Comparison of ENCODE assay signal across 31 mouse cellular contexts in the genomic region with DNA sequence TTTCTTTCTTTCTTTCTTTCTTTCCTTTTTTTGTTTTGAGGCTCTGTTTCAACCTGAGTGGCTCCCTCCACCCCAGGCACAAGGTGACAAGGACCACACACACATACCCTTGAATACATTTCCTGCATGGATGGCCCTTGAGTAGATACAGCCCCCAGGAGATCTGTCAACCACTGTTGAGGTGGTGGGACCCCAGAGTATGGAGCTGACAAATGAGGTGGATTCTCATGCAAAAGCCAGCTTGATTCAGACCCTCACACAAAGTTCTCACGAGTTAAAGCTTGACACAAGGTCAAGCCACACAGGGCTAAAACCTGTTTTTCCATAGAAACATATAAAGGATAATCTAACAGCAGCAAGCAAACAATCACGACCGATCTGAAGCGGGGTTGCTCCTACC. TPM values are rescaled to one million over a fixed set of nuclear protein-coding genes. Genes with fewer than 3 reads are reported as not detected.
DNase-seq lines count a peak whose midpoint lies in the region; ATAC-seq and TF ChIP-seq lines count a peak whose summit lies in the region.
"Had no signal": no experiment of that assay in that cellular context is flagged by ENCODE, and none has a peak within 500 bp of the region (broad histone marks: within the 10 kb centered on the region; RNA-seq: fewer than 3 reads in every experiment).

No protein-coding gene starts in this region.

- WGBS in kidney, postnatal 0 days, result 73% methylated on average over 4 of the region's 4 CpGs
- 86% methylated on average over 4 of the region's 4 CpGs for WGBS in kidney, embryonic 15.5 days
- WGBS in liver, embryonic 14.5 days (ENCODE audit: insufficient replicate concordance), result 86% methylated on average over 4 of the region's 4 CpGs
- 89% methylated on average over 4 of the region's 4 CpGs for WGBS in liver, embryonic 16.5 days (ENCODE audit: insufficient replicate concordance)

- H3K4me1 ChIP-seq in kidney, postnatal 0 days (replicated peaks; ENCODE audit: insufficient read depth, low read length), result peaks cover 13% of the 10 kb centered on the region; the same call in 1 of the 2 replicates
- H3K4me1 ChIP-seq in kidney, embryonic 15.5 days, result peaks cover 30% of the 10 kb centered on the region
- peaks cover 26 to 38% of the 10 kb centered on the region in 2 experiments for H3K4me1 ChIP-seq in liver, embryonic 14.5 days (replicated peaks; ENCODE audit: control insufficient read depth in 2 of 2, insufficient read depth in 2 of 2, low read length in 1 of 2)
- H3K4me1 ChIP-seq in liver, embryonic 16.5 days (ENCODE audit: control insufficient read depth, low read depth, low read length), result peaks cover 42% of the 10 kb centered on the region

- no peak for TF ChIP-seq EP300 in liver, embryonic 14.5 days (IDR thresholded peaks at IDR 0.05; ENCODE audit: low read depth)

- H3K9ac ChIP-seq in kidney, postnatal 0 days (ENCODE audit: low read depth, low read length), result no peak overlapping the region
- no peak overlapping the region for H3K9ac ChIP-seq in kidney, embryonic 15.5 days
- H3K9ac ChIP-seq in liver, embryonic 14.5 days (replicated peaks), result no peak overlapping the region
- no peak overlapping the region for H3K9ac ChIP-seq in liver, embryonic 16.5 days (ENCODE audit: low read depth, low read length)
- H3K9ac ChIP-seq: embryonic facial prominence, embryonic 12.5 days; embryonic facial prominence, embryonic 15.5 days; hindbrain, embryonic 13.5 days had no signal

- H3K36me3 ChIP-seq in kidney, postnatal 0 days (ENCODE audit: insufficient read depth, low read length), result no peaks in the 10 kb centered on the region
- H3K36me3 ChIP-seq in kidney, embryonic 15.5 days, result no peaks in the 10 kb centered on the region
- H3K36me3 ChIP-seq in liver, embryonic 14.5 days (replicated peaks; ENCODE audit: control insufficient read depth, insufficient read depth, low read depth), result no peaks in the 10 kb centered on the region
- no peaks in the 10 kb centered on the region for H3K36me3 ChIP-seq in liver, embryonic 16.5 days (ENCODE audit: control insufficient read depth, insufficient read depth)
- H3K36me3 ChIP-seq: embryonic facial prominence, embryonic 12.5 days; embryonic facial prominence, embryonic 15.5 days; G1E; hindbrain, embryonic 10.5 days; hindbrain, embryonic 13.5 days had no signal

- H3K4me2 ChIP-seq in kidney, postnatal 0 days (ENCODE audit: low read length), result no peak overlapping the region
- H3K4me2 ChIP-seq in kidney, embryonic 15.5 days, result no peak overlapping the region
- no peak overlapping the region for H3K4me2 ChIP-seq in liver, embryonic 14.5 days (ENCODE audit: low read depth)
- no peak overlapping the region for H3K4me2 ChIP-seq in liver, embryonic 16.5 days (ENCODE audit: low read depth, low read length)
- H3K4me2 ChIP-seq: embryonic facial prominence, embryonic 12.5 days; embryonic facial prominence, embryonic 15.5 days; heart, embryonic 11.5 days; hindbrain, embryonic 13.5 days had no signal

- 0 out of 2 replicates have a peak overlapping the region, but pooled peaks have one; percentile 96 for H3K27ac ChIP-seq in kidney, postnatal 0 days
- no peak overlapping the region for H3K27ac ChIP-seq in kidney, embryonic 15.5 days
- peak overlapping the region; percentile 26; the same call in 1 of the 2 replicates for H3K27ac ChIP-seq in liver, embryonic 14.5 days
- H3K27ac ChIP-seq in liver, embryonic 16.5 days (ENCODE audit: low read length), result peak overlapping the region; percentile 15; the same call in 1 of the 2 replicates
- H3K27ac ChIP-seq: hindbrain, embryonic 13.5 days had no signal

- no peak for ATAC-seq in kidney, postnatal 0 days (replicated peaks; ENCODE audit: low FRiP score, low read depth)
- ATAC-seq in kidney, embryonic 15.5 days (replicated peaks; ENCODE audit: low FRiP score), result no peak
- no peak for ATAC-seq in liver, embryonic 14.5 days (ENCODE audit: insufficient read depth)
- ATAC-seq in liver, embryonic 16.5 days (ENCODE audit: low read depth), result no peak
- ATAC-seq: forebrain, embryonic 14.5 days; hindbrain, embryonic 16.5 days; Patski had no signal

- DNase-seq in heart, adult 11 months, result peak; percentile 80
- DNase-seq in heart, adult 8-10 months (ENCODE audit: low spot score), result no peak
- DNase-seq in kidney, postnatal 0 days (ENCODE audit: low spot score), result no peak
- no peak for DNase-seq in liver, embryonic 14.5 days (ENCODE audit: low read depth in 3 of 3, low spot score in 3 of 3)
- DNase-seq in c-Kit-positive CD71-positive TER-119-positive erythroid progenitor cells, embryonic 14.5 days (ENCODE audit: low spot score), result no peak
- DNase-seq: adrenal gland, postnatal 10 days; B cell, adult 2 months; cerebellum, adult 11 months; cerebellum, adult 2 months; cerebellum, adult 9-11 months; cerebellum, postnatal 25 days; gastrocnemius, postnatal 14 days; heart, adult 18-20 months had no signal

- no peaks in the 10 kb centered on the region for H3K9me3 ChIP-seq in kidney, postnatal 0 days (replicated peaks; ENCODE audit: low read length)
- no peaks in the 10 kb centered on the region for H3K9me3 ChIP-seq in kidney, embryonic 15.5 days (replicated peaks)
- no peaks in the 10 kb centered on the region for H3K9me3 ChIP-seq in liver, embryonic 14.5 days (ENCODE audit: control insufficient read depth, low read length)
- no peaks in the 10 kb centered on the region for H3K9me3 ChIP-seq in liver, embryonic 16.5 days (replicated peaks; ENCODE audit: control insufficient read depth, low read length)
- H3K9me3 ChIP-seq: embryonic facial prominence, embryonic 12.5 days; embryonic facial prominence, embryonic 15.5 days; hindbrain, embryonic 13.5 days had no signal

- no peak for TF ChIP-seq CTCF in kidney, postnatal 0 days (IDR thresholded peaks at IDR 0.05; ENCODE audit: low read depth)
- TF ChIP-seq CTCF in liver, embryonic 14.5 days (IDR thresholded peaks at IDR 0.05; ENCODE audit: low read depth), result no peak

- H3K4me3 ChIP-seq in kidney, postnatal 0 days (replicated peaks; ENCODE audit: low read depth, low read length), result no peak overlapping the region
- H3K4me3 ChIP-seq in kidney, embryonic 15.5 days (replicated peaks), result no peak overlapping the region
- no peak overlapping the region for H3K4me3 ChIP-seq in liver, embryonic 14.5 days (ENCODE audit: insufficient read depth in 1 of 2, low read depth in 2 of 2, low read length in 2 of 2)
- no peak overlapping the region for H3K4me3 ChIP-seq in liver, embryonic 16.5 days (ENCODE audit: low read depth, low read length)
- H3K4me3 ChIP-seq: embryonic facial prominence, embryonic 12.5 days; embryonic facial prominence, embryonic 15.5 days; hindbrain, embryonic 10.5 days; hindbrain, embryonic 13.5 days had no signal

- H3K27me3 ChIP-seq in kidney, postnatal 0 days (ENCODE audit: insufficient read depth, low read length), result no peaks in the 10 kb centered on the region
- no peaks in the 10 kb centered on the region for H3K27me3 ChIP-seq in kidney, embryonic 15.5 days
- no peaks in the 10 kb centered on the region for H3K27me3 ChIP-seq in liver, embryonic 14.5 days (ENCODE audit: control insufficient read depth, insufficient read depth, low read length)
- H3K27me3 ChIP-seq in liver, embryonic 16.5 days (ENCODE audit: control insufficient read depth, insufficient read depth, low read depth, low read length), result no peaks in the 10 kb centered on the region
- H3K27me3 ChIP-seq: CH12.LX; embryonic facial prominence, embryonic 12.5 days; embryonic facial prominence, embryonic 15.5 days; hindbrain, embryonic 13.5 days; Patski had no signal

RNA-seq across cellular contexts. Expression of gene Pxt1, which starts 11.4 kb away (rescaled TPM):
- under 1 TPM in 2 of 4 experiments, not detected in 2; 0.26 to 0.31 TPM for total RNA-seq in heart, adult 8-10 months (2022)
- polyA plus RNA-seq in kidney, postnatal 0 days (2015; fragmentation: Nextera tagmentation; extraction: Ambion mirVana), result not detected in 2 replicates
- 0.21 TPM in 1 of 2 replicates, not detected in the other for polyA plus RNA-seq in kidney, embryonic 15.5 days (2015; fragmentation: Nextera tagmentation; extraction: Ambion mirVana)
- polyA plus RNA-seq in liver, embryonic 14.5 days (2012; rRNA removed), result 0.23 and 0.32 TPM in 2 replicates
- 0.14 and 0.45 TPM in 2 replicates for polyA plus RNA-seq in liver, embryonic 14.5 days (2014; fragmentation: Nextera tagmentation; extraction: Ambion mirVana)
- 0.35 and 0.37 TPM in 2 replicates for polyA plus RNA-seq in liver, embryonic 16.5 days (2015; fragmentation: Nextera tagmentation; extraction: Ambion mirVana)
- total RNA-seq: adrenal gland, adult 18-20 months; adrenal gland, postnatal 36 days; CH12.LX; common myeloid progenitor, adult 5-6 weeks; G1E; gastrocnemius, postnatal 14 days; gastrocnemius, postnatal 4 days; heart, adult 18-20 months had no signal
- polyA plus RNA-seq: cerebellum, adult 2 months; embryonic facial prominence, embryonic 12.5 days; forebrain, embryonic 14.5 days; heart, embryonic 11.5 days; heart, embryonic 14.5 days; heart, postnatal 0 days; hindbrain, embryonic 13.5 days; hindbrain, embryonic 16.5 days; Patski had no signal

RNA-seq across cellular contexts. Expression of gene 4930539E08Rik, which starts 17.1 kb away (rescaled TPM):
- under 1 TPM in 1 of 4 experiments, not detected in 3; 0.06 TPM for total RNA-seq in heart, adult 8-10 months (2022)
- 0.24 and 0.41 TPM in 2 replicates for polyA plus RNA-seq in kidney, postnatal 0 days (2015; fragmentation: Nextera tagmentation; extraction: Ambion mirVana)
- 0.12 and 0.23 TPM in 2 replicates for polyA plus RNA-seq in kidney, embryonic 15.5 days (2015; fragmentation: Nextera tagmentation; extraction: Ambion mirVana)
- polyA plus RNA-seq in liver, embryonic 14.5 days (2012; rRNA removed), result 0.06 TPM in 2 replicates
- polyA plus RNA-seq in liver, embryonic 14.5 days (2014; fragmentation: Nextera tagmentation; extraction: Ambion mirVana), result 0.03 and 0.14 TPM in 2 replicates
- 0.06 TPM in 1 of 2 replicates, not detected in the other for polyA plus RNA-seq in liver, embryonic 16.5 days (2015; fragmentation: Nextera tagmentation; extraction: Ambion mirVana)
- total RNA-seq: adrenal gland, adult 18-20 months; adrenal gland, postnatal 36 days had no signal
- polyA plus RNA-seq: G1E; heart, embryonic 11.5 days had no signal

RNA-seq across cellular contexts. Expression of gene Kctd20, which starts 19.5 kb away (rescaled TPM):
- 10 to 100 TPM; 33.5 to 58.8 (median 54.0) TPM for total RNA-seq in heart, adult 8-10 months (2022)
- 54.5 and 58.8 TPM in 2 replicates for polyA plus RNA-seq in kidney, postnatal 0 days (2015; fragmentation: Nextera tagmentation; extraction: Ambion mirVana)
- polyA plus RNA-seq in kidney, embryonic 15.5 days (2015; fragmentation: Nextera tagmentation; extraction: Ambion mirVana), result 88.8 and 91.5 TPM in 2 replicates
- polyA plus RNA-seq in liver, embryonic 14.5 days (2012; rRNA removed), result 22.7 and 30.4 TPM in 2 replicates
- 53.9 and 55.3 TPM in 2 replicates for polyA plus RNA-seq in liver, embryonic 14.5 days (2014; fragmentation: Nextera tagmentation; extraction: Ambion mirVana)
- polyA plus RNA-seq in liver, embryonic 16.5 days (2015; fragmentation: Nextera tagmentation; extraction: Ambion mirVana), result 80.0 and 82.0 TPM in 2 replicates
